Mouse (Mus musculus) CD8-positive naive resting alpha-beta T cell, adult 57 days (primary cell): Measurements from ENCODE around the gene Chil4. TPM values are rescaled to one million over a fixed set of nuclear protein-coding genes. Genes with fewer than 3 reads are reported as not detected.

Source experiments
- total RNA-seq: library from RNA; stranded (reverse); gene quantifications from one replicate; pipeline ENCODE4 v1.2.4, GENCODE M21; 2023

Chil4 gene
- not detected for total RNA-seq

GRCm38 (mm10) chr3:106219407-106219806 is at the start of gene Chil4:
TSS of gene Chil4 (minus strand) at chr3:106219507.

GRCm38 (mm10) chr3:106167464-106167863 is 51.8 kb downstream of the Chil4 start, which contains the start of gene Chil3:
TSS of gene Chil3 (minus strand) at chr3:106167564.

Other genes with a start within 250 kb of the Chil4 start
- gene Ovgp1, start 245.8 kb downstream of the Chil4 start, total RNA-seq: 4.6 TPM
- gene Pifo, start 204.9 kb downstream of the Chil4 start, total RNA-seq: not detected
- 3.3 TPM for gene Chil5, start 186.7 kb downstream of the Chil4 start, total RNA-seq
- gene Chia1, start 106.3 kb downstream of the Chil4 start, total RNA-seq: not detected
- gene Chil3, start 51.9 kb downstream of the Chil4 start, total RNA-seq: 2.8 TPM
- gene Chil6, start 186.7 kb upstream of the Chil4 start, total RNA-seq: 0.92 TPM